In the genomic region with DNA sequence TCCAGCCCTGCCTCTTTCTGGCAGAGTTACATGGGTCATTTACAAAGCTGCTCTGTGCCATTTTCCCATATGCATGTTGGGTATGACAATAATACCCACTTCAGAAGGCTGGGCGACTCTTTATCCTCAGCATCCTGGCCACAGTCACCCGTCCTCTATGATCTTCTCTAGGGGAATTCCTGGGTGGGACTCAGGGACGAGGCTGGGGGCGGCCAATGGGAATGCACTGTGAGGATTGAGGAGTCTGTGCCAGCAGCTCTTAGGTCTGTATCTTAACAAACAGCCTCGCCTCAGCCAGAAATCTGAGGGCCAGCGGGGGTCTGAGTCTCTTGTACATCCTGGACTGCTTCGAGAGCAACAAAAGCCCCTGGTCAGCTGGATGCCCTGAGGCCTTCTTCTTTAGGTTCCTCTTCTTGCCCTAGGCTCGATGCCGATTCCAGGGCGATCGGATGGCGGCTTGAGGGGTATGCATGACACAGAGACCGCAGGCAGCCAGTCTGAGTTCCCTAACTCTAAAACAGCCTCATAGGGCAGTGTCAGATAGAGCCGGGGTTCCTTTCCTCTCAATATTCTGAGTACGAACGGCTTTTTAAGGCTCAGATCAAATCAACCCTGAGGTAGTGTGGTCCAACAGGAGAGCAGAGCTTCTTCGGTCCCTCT, we compare ENCODE assay signal across 8 mouse cellular contexts. TPM values are rescaled to one million over a fixed set of nuclear protein-coding genes. Genes with fewer than 3 reads are reported as not detected.
DNase-seq lines count a peak whose midpoint lies in the region; ATAC-seq and TF ChIP-seq lines count a peak whose summit lies in the region.

No protein-coding gene starts in this region.

- peak overlapping the region; percentile 84; the same call in 1 of the 2 replicates for H3K27ac ChIP-seq in kidney, postnatal 0 days
- peak overlapping the region; percentile 86 for H3K27ac ChIP-seq in embryonic facial prominence, embryonic 10.5 days (replicated peaks)
- H3K27ac ChIP-seq in hindbrain, embryonic 13.5 days = peak overlapping the region; percentile 83
- peak overlapping the region; percentile 54; the same call in 1 of the 2 replicates for H3K27ac ChIP-seq in midbrain, embryonic 11.5 days (ENCODE audit: low read depth, low read length)

- no peaks in the 10 kb centered on the region for H3K9me3 ChIP-seq in kidney, postnatal 0 days (replicated peaks; ENCODE audit: low read length)
- no peaks in the 10 kb centered on the region for H3K9me3 ChIP-seq in embryonic facial prominence, embryonic 10.5 days
- no peaks in the 10 kb centered on the region for H3K9me3 ChIP-seq in hindbrain, embryonic 13.5 days
- no peaks in the 10 kb centered on the region for H3K9me3 ChIP-seq in midbrain, embryonic 11.5 days (ENCODE audit: control insufficient read depth, low read length)

- 51% methylated on average over 17 of the region's 17 CpGs for WGBS in kidney, postnatal 0 days
- WGBS in embryonic facial prominence, embryonic 10.5 days = 33% methylated on average over 17 of the region's 17 CpGs
- WGBS in hindbrain, embryonic 13.5 days = 28% methylated on average over 17 of the region's 17 CpGs
- 37% methylated on average over 17 of the region's 17 CpGs for WGBS in midbrain, embryonic 11.5 days

- peak overlapping the region; percentile 50 for H3K4me3 ChIP-seq in kidney, postnatal 0 days (replicated peaks; ENCODE audit: low read depth, low read length)
- H3K4me3 ChIP-seq in embryonic facial prominence, embryonic 10.5 days = peak overlapping the region; percentile 76
- peak overlapping the region; percentile 57 for H3K4me3 ChIP-seq in hindbrain, embryonic 13.5 days
- peak overlapping the region; percentile 52 for H3K4me3 ChIP-seq in midbrain, embryonic 11.5 days (ENCODE audit: low read depth, low read length)

- peaks cover 75% of the 10 kb centered on the region for H3K4me1 ChIP-seq in kidney, postnatal 0 days (replicated peaks; ENCODE audit: insufficient read depth, low read length)
- H3K4me1 ChIP-seq in embryonic facial prominence, embryonic 10.5 days = peaks cover 88% of the 10 kb centered on the region
- peaks cover 82% of the 10 kb centered on the region for H3K4me1 ChIP-seq in hindbrain, embryonic 13.5 days (replicated peaks)
- H3K4me1 ChIP-seq in midbrain, embryonic 11.5 days (ENCODE audit: control insufficient read depth, insufficient read depth, low read length) = peaks cover 56% of the 10 kb centered on the region

- H3K4me2 ChIP-seq in kidney, postnatal 0 days (ENCODE audit: low read length) = peak overlapping the region; percentile 100
- H3K4me2 ChIP-seq in hindbrain, embryonic 13.5 days = peak overlapping the region; percentile 99
- H3K4me2 ChIP-seq in midbrain, embryonic 11.5 days = peak overlapping the region; percentile 99

- no peak for DNase-seq in kidney, postnatal 0 days (ENCODE audit: low spot score)
- no peak for DNase-seq in kidney, adult 18-20 months
- no peak for DNase-seq in embryonic facial prominence, embryonic 10.5 days (ENCODE audit: low spot score)
- DNase-seq in midbrain, embryonic 11.5 days (ENCODE audit: low spot score, missing footprints) = peak; percentile 81
- no peak for DNase-seq in gastrocnemius, postnatal 10 days
- no peak for DNase-seq in thymus, postnatal 10 days (ENCODE audit: low spot score in 2 of 2)
- DNase-seq in lung, postnatal 4 days = no peak

- peaks cover 11% of the 10 kb centered on the region; the same call in 1 of the 2 replicates for H3K36me3 ChIP-seq in kidney, postnatal 0 days (ENCODE audit: insufficient read depth, low read length)
- H3K36me3 ChIP-seq in embryonic facial prominence, embryonic 10.5 days (replicated peaks) = peaks cover 56% of the 10 kb centered on the region
- H3K36me3 ChIP-seq in hindbrain, embryonic 13.5 days = peaks cover 26% of the 10 kb centered on the region
- H3K36me3 ChIP-seq in midbrain, embryonic 11.5 days (ENCODE audit: control insufficient read depth, insufficient read depth, low read length) = peaks cover 10% of the 10 kb centered on the region

- H3K27me3 ChIP-seq in kidney, postnatal 0 days (ENCODE audit: insufficient read depth, low read length) = no peaks in the 10 kb centered on the region
- H3K27me3 ChIP-seq in embryonic facial prominence, embryonic 10.5 days (replicated peaks; ENCODE audit: low read depth, poor library complexity, severe bottlenecking) = no peaks in the 10 kb centered on the region
- H3K27me3 ChIP-seq in hindbrain, embryonic 13.5 days = 0 out of 2 replicates have a peak, but pooled peaks cover 3% of the 10 kb centered on the region
- H3K27me3 ChIP-seq in midbrain, embryonic 11.5 days (ENCODE audit: control insufficient read depth, insufficient read depth, low read length) = no peaks in the 10 kb centered on the region

- no peak for TF ChIP-seq CTCF in kidney, postnatal 0 days (IDR thresholded peaks at IDR 0.05; ENCODE audit: low read depth)

- ATAC-seq in kidney, postnatal 0 days (replicated peaks; ENCODE audit: low FRiP score, low read depth) = no peak
- ATAC-seq in hindbrain, embryonic 13.5 days (ENCODE audit: low FRiP score) = no peak
- no peak for ATAC-seq in midbrain, embryonic 11.5 days (ENCODE audit: low FRiP score)

- peak overlapping the region; percentile 75 for H3K9ac ChIP-seq in kidney, postnatal 0 days (ENCODE audit: low read depth, low read length)
- peak overlapping the region; percentile 80 for H3K9ac ChIP-seq in hindbrain, embryonic 13.5 days
- H3K9ac ChIP-seq in midbrain, embryonic 11.5 days (ENCODE audit: low read length) = peak overlapping the region; percentile 68

RNA-seq across cellular contexts. Expression of gene Plxnb2, which starts 8.2 kb away (rescaled TPM):
- polyA plus RNA-seq in kidney, postnatal 0 days (2015; fragmentation: Nextera tagmentation; extraction: Ambion mirVana) = 126 and 130 TPM in 2 replicates
- 146 and 152 TPM in 2 replicates for polyA plus RNA-seq in embryonic facial prominence, embryonic 10.5 days (2016; fragmentation: Nextera tagmentation; extraction: Ambion mirVana)
- 99.2 and 104 TPM in 2 replicates for polyA plus RNA-seq in hindbrain, embryonic 13.5 days (2015; fragmentation: Nextera tagmentation; extraction: Ambion mirVana)
- 97.5 and 115 TPM in 2 replicates for polyA plus RNA-seq in midbrain, embryonic 11.5 days (2014; fragmentation: Nextera tagmentation; extraction: Ambion mirVana)
- total RNA-seq in gastrocnemius, postnatal 10 days (2021) = 10 to 100 TPM; 28.9 to 43.0 TPM

RNA-seq across cellular contexts. Expression of gene Mapk11, which starts 23.0 kb away (rescaled TPM):
- 7.5 and 9.3 TPM in 2 replicates for polyA plus RNA-seq in kidney, postnatal 0 days (2015; fragmentation: Nextera tagmentation; extraction: Ambion mirVana)
- 16.1 and 20.6 TPM in 2 replicates for polyA plus RNA-seq in embryonic facial prominence, embryonic 10.5 days (2016; fragmentation: Nextera tagmentation; extraction: Ambion mirVana)
- polyA plus RNA-seq in hindbrain, embryonic 13.5 days (2015; fragmentation: Nextera tagmentation; extraction: Ambion mirVana) = 36.1 and 36.5 TPM in 2 replicates
- polyA plus RNA-seq in midbrain, embryonic 11.5 days (2014; fragmentation: Nextera tagmentation; extraction: Ambion mirVana) = 34.9 and 40.6 TPM in 2 replicates
- 1 to 10 TPM; 2.1 to 3.0 TPM for total RNA-seq in gastrocnemius, postnatal 10 days (2021)

RNA-seq across cellular contexts. Expression of gene Dennd6b, which starts 23.9 kb away (rescaled TPM):
- 10.4 and 11.7 TPM in 2 replicates for polyA plus RNA-seq in kidney, postnatal 0 days (2015; fragmentation: Nextera tagmentation; extraction: Ambion mirVana)
- polyA plus RNA-seq in embryonic facial prominence, embryonic 10.5 days (2016; fragmentation: Nextera tagmentation; extraction: Ambion mirVana) = 26.1 and 29.1 TPM in 2 replicates
- polyA plus RNA-seq in hindbrain, embryonic 13.5 days (2015; fragmentation: Nextera tagmentation; extraction: Ambion mirVana) = 75.1 and 86.5 TPM in 2 replicates
- 26.2 and 26.6 TPM in 2 replicates for polyA plus RNA-seq in midbrain, embryonic 11.5 days (2014; fragmentation: Nextera tagmentation; extraction: Ambion mirVana)
- 1 to 10 TPM; 4.5 to 7.0 TPM for total RNA-seq in gastrocnemius, postnatal 10 days (2021)

RNA-seq across cellular contexts. Expression of gene Mapk12, which starts 31.9 kb away (rescaled TPM):
- polyA plus RNA-seq in kidney, postnatal 0 days (2015; fragmentation: Nextera tagmentation; extraction: Ambion mirVana) = 12.3 and 13.5 TPM in 2 replicates
- 16.6 and 19.6 TPM in 2 replicates for polyA plus RNA-seq in embryonic facial prominence, embryonic 10.5 days (2016; fragmentation: Nextera tagmentation; extraction: Ambion mirVana)
- polyA plus RNA-seq in hindbrain, embryonic 13.5 days (2015; fragmentation: Nextera tagmentation; extraction: Ambion mirVana) = 5.9 and 7.1 TPM in 2 replicates
- 21.3 and 27.0 TPM in 2 replicates for polyA plus RNA-seq in midbrain, embryonic 11.5 days (2014; fragmentation: Nextera tagmentation; extraction: Ambion mirVana)
- 10 to 100 TPM; 76.0 to 77.1 TPM for total RNA-seq in gastrocnemius, postnatal 10 days (2021)

RNA-seq across cellular contexts. Expression of gene Ppp6r2, which starts 38.9 kb away (rescaled TPM):
- 25.9 and 26.8 TPM in 2 replicates for polyA plus RNA-seq in kidney, postnatal 0 days (2015; fragmentation: Nextera tagmentation; extraction: Ambion mirVana)
- polyA plus RNA-seq in embryonic facial prominence, embryonic 10.5 days (2016; fragmentation: Nextera tagmentation; extraction: Ambion mirVana) = 23.8 and 26.8 TPM in 2 replicates
- polyA plus RNA-seq in hindbrain, embryonic 13.5 days (2015; fragmentation: Nextera tagmentation; extraction: Ambion mirVana) = 82.8 and 87.3 TPM in 2 replicates
- 35.9 and 40.0 TPM in 2 replicates for polyA plus RNA-seq in midbrain, embryonic 11.5 days (2014; fragmentation: Nextera tagmentation; extraction: Ambion mirVana)
- total RNA-seq in gastrocnemius, postnatal 10 days (2021) = 10 to 100 TPM; 60.1 to 61.9 TPM
